Mouse (Mus musculus) MEL (cell line): Measurements from ENCODE around the gene Dnah6. TPM values are rescaled to one million over a fixed set of nuclear protein-coding genes. Genes with fewer than 3 reads are reported as not detected.

Experiments used
- DNase-seq: peaks from one replicate; pipeline ENCODE4 v3.0.0; 2011; ENCODE audit warnings: low read depth, low spot score
- H3K27ac ChIP-seq: 2 replicates; pipeline ENCODE4 v1.5.1; 2012; ENCODE audit warnings: low read depth, mild to moderate bottlenecking, control low read depth, low read length, moderate library complexity; ENCODE audit not compliant: control insufficient read depth
- H3K27me3 ChIP-seq, 2 experiments: fragments of 150-350 bp in 1 of 2; sonication (generic) in 1 of 2; 2 replicates each; pipeline ENCODE4 v1.6.1; 2012; ENCODE audit warnings: low read length in 2 of 2, mild to moderate bottlenecking in 2 of 2, improper control_type of control experiment in 1 of 2, moderate library complexity in 1 of 2; ENCODE audit not compliant: insufficient read depth in 2 of 2, control insufficient read depth in 1 of 2
- H3K36me3 ChIP-seq, 2 experiments: 2 replicates each; pipeline ENCODE4 v1.6.1; 2012 to 2014; ENCODE audit warnings: low read length in 2 of 2, improper control_type of control experiment in 1 of 2, inconsistent platforms in 1 of 2, mild to moderate bottlenecking in 1 of 2; ENCODE audit not compliant: insufficient read depth in 2 of 2, control insufficient read depth in 1 of 2
- H3K4me1 ChIP-seq, 2 experiments: fragments of 150-350 bp in 1 of 2; sonication (generic) in 1 of 2; 2 replicates each; pipeline ENCODE4 v1.6.1; 2012; ENCODE audit warnings: low read length in 2 of 2, improper control_type of control experiment in 1 of 2, mild to moderate bottlenecking in 1 of 2; ENCODE audit not compliant: insufficient read depth in 2 of 2, control insufficient read depth in 1 of 2
- H3K4me3 ChIP-seq, 2 experiments: fragments of 150-350 bp in 1 of 2; sonication (generic) in 1 of 2; 2 replicates each; pipeline ENCODE4 v1.5.1; 2012; ENCODE audit warnings: low read depth in 2 of 2, low read length in 2 of 2, mild to moderate bottlenecking in 2 of 2, moderate library complexity in 2 of 2, control low read depth in 1 of 2, improper control_type of control experiment in 1 of 2; ENCODE audit not compliant: control insufficient read depth in 1 of 2, insufficient read depth in 1 of 2
- H3K79me2 ChIP-seq: 2 replicates; pipeline ENCODE4 v1.6.1; 2012; ENCODE audit warnings: mild to moderate bottlenecking, low read length, moderate library complexity; ENCODE audit not compliant: control insufficient read depth, poor library complexity, insufficient read depth
- H3K9ac ChIP-seq: 2 replicates; pipeline ENCODE4 v1.6.1; 2012; ENCODE audit warnings: low read depth, mild to moderate bottlenecking, control low read depth, low read length, moderate library complexity; ENCODE audit not compliant: control insufficient read depth, poor library complexity, severe bottlenecking
- H3K9me3 ChIP-seq: fragments of 150-350 bp; sonication (generic); replicated peaks from 2 replicates; pipeline ENCODE4 v1.6.1; 2012; ENCODE audit warnings: mild to moderate bottlenecking, low read length, improper control_type of control experiment, moderate library complexity; ENCODE audit not compliant: insufficient read depth
- BHLHE40 ChIP-seq: IDR thresholded peaks from 2 replicates; pipeline ENCODE4 v1.6.1; 2012; ENCODE audit warnings: low read depth, mild to moderate bottlenecking, inconsistent platforms, low read length, improper control_type of control experiment, borderline replicate concordance
- ETS1 ChIP-seq: IDR thresholded peaks from 2 replicates; pipeline ENCODE4 v1.6.1; 2012; ENCODE audit warnings: low read depth, mild to moderate bottlenecking, inconsistent platforms, low read length, improper control_type of control experiment, moderate library complexity
- GATA1 ChIP-seq: IDR thresholded peaks from 2 replicates; pipeline ENCODE4 v1.6.1; 2011; ENCODE audit warnings: low read depth, low read length, improper control_type of control experiment
- JUND ChIP-seq: IDR thresholded peaks from 2 replicates; pipeline ENCODE4 v1.6.1; 2011; ENCODE audit warnings: low read depth, mild to moderate bottlenecking, improper control_type of control experiment, low read length
- KAT2A ChIP-seq: conservative IDR thresholded peaks from 2 replicates; pipeline ENCODE4 v1.6.1; 2012; ENCODE audit warnings: low read depth, low read length, improper control_type of control experiment, inconsistent platforms
- MAFK ChIP-seq: IDR thresholded peaks from 2 replicates; pipeline ENCODE4 v1.6.1; 2011; ENCODE audit warnings: low read depth, mild to moderate bottlenecking, low read length, improper control_type of control experiment, borderline replicate concordance
- MAX ChIP-seq: IDR thresholded peaks from 2 replicates; pipeline ENCODE4 v1.6.1; 2011; ENCODE audit warnings: low read length, improper control_type of control experiment
- MYC ChIP-seq: IDR thresholded peaks from 2 replicates; pipeline ENCODE4 v1.6.1; 2011; ENCODE audit warnings: low read depth, mild to moderate bottlenecking, low read length, improper control_type of control experiment, moderate library complexity
- NELFE ChIP-seq: IDR thresholded peaks from 2 replicates; pipeline ENCODE4 v1.6.1; 2011; ENCODE audit warnings: low read depth, low read length, improper control_type of control experiment
- POLR2A ChIP-seq, 2 experiments: IDR thresholded peaks; 2 replicates each; pipeline ENCODE4 v1.6.1; 2011 to 2012; ENCODE audit warnings: low read length in 2 of 2, mild to moderate bottlenecking in 2 of 2, control low read depth in 1 of 2, improper control_type of control experiment in 1 of 2, low read depth in 1 of 2, moderate library complexity in 1 of 2; ENCODE audit not compliant: control insufficient read depth in 1 of 2, insufficient read depth in 1 of 2, poor library complexity in 1 of 2
- POLR2AphosphoS5 ChIP-seq: IDR thresholded peaks from 2 replicates; pipeline ENCODE4 v1.6.1; 2012; ENCODE audit warnings: low read depth, borderline replicate concordance, mild to moderate bottlenecking, inconsistent platforms, low read length, moderate library complexity, mixed read lengths
- RCOR1 ChIP-seq: IDR thresholded peaks from 2 replicates; pipeline ENCODE4 v1.6.1; 2012; ENCODE audit warnings: low read depth, mild to moderate bottlenecking, inconsistent platforms, low read length, improper control_type of control experiment
- SMC3 ChIP-seq: IDR thresholded peaks from 2 replicates; pipeline ENCODE4 v1.6.1; 2011; ENCODE audit warnings: low read depth, low read length, improper control_type of control experiment
- TAL1 ChIP-seq: IDR thresholded peaks from 2 replicates; pipeline ENCODE4 v1.6.1; 2012; ENCODE audit warnings: mild to moderate bottlenecking, inconsistent platforms, low read length, moderate library complexity, mixed read lengths
- TBP ChIP-seq: IDR thresholded peaks from 2 replicates; pipeline ENCODE4 v1.8.0; 2011; ENCODE audit warnings: low read depth, low read length, improper control_type of control experiment
- TCF12 ChIP-seq: IDR thresholded peaks from 2 replicates; pipeline ENCODE4 v1.6.1; 2014; ENCODE audit warnings: low read depth, mild to moderate bottlenecking, inconsistent platforms, low read length, improper control_type of control experiment, moderate library complexity
- USF1 ChIP-seq: IDR thresholded peaks from 2 replicates; pipeline ENCODE4 v1.6.1; 2014; ENCODE audit warnings: low read depth, mild to moderate bottlenecking, inconsistent platforms, low read length, improper control_type of control experiment, moderate library complexity
- USF2 ChIP-seq, 2 experiments: IDR thresholded peaks; 2 replicates each; pipeline ENCODE4 v1.6.1; 2011 to 2012; ENCODE audit warnings: improper control_type of control experiment in 2 of 2, low read length in 2 of 2, borderline replicate concordance in 1 of 2, inconsistent platforms in 1 of 2, low read depth in 1 of 2, mild to moderate bottlenecking in 1 of 2; ENCODE audit not compliant: insufficient read depth in 1 of 2
- ZKSCAN1 ChIP-seq: IDR thresholded peaks from 2 replicates; pipeline ENCODE4 v1.6.1; 2012; ENCODE audit warnings: low read depth, mild to moderate bottlenecking, inconsistent platforms, low read length, improper control_type of control experiment, moderate library complexity
- ZMIZ1 ChIP-seq: IDR thresholded peaks from 2 replicates; pipeline ENCODE4 v1.6.1; 2012; ENCODE audit warnings: low read depth, mild to moderate bottlenecking, inconsistent platforms, low read length, improper control_type of control experiment, moderate library complexity
- polyA plus RNA-seq, 2 experiments: library from polyadenylated mRNA; stranded (reverse) in 1 of 2; unstranded in 1 of 2; fragments of >175 nt in 1 of 2; fragments of >200 nt in 1 of 2; gene quantifications; 2 replicates each; pipeline versions ENCODE4 v1.2.1 to v1.2.4; 2012; ENCODE audit warnings: low replicate concordance in 2 of 2, low read depth in 1 of 2; ENCODE audit not compliant: insufficient read length in 2 of 2, insufficient read depth in 1 of 2, missing spikeins in 1 of 2
- total RNA-seq: library from RNA; depleted of rRNA; stranded (reverse); fragments of 300-350 nt; gene quantifications from 2 replicates; pipeline ENCODE4 v1.2.3, GENCODE M21; 2012

The Dnah6 gene
- total and polyA plus RNA-seq, 3 experiments, result not detected

DNA sequence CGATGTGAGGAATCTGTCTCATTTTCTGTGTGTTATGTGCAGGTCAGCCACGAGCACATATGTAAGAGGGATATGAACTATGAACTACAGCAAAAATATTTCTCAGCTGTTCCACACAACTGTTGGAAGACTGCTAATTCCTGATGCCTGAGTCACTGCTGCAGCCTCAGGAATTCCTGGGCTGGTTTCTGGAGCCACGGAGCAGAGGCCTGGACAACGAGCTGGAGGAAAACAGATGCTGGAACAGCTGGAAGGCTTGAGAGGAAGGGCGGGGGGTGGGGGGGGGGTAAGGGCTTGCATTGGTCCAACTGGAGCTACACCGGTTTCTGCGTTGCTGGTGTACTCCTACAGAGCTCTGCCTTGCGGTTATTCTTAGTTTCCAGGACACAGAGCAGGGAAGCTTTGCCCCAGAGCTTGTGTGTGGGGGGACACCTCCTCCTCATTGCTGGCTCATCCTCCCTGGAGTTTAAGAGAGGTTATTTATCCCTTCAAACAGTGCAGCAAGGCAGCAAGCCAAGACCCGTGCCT lies 240.3 kb downstream of the Dnah6 start:
- H3K36me3 ChIP-seq, result no peaks in the 10 kb centered on the region
- no peak for TF ChIP-seq ZKSCAN1
- no peak for TF ChIP-seq MAFK
- TF ChIP-seq USF1, result no peak
- no peak for TF ChIP-seq TCF12
- no peak for TF ChIP-seq ZMIZ1
- TF ChIP-seq MAX, result no peak
- no peak for TF ChIP-seq POLR2A (IDR thresholded peaks at IDR 0.05; ENCODE audit: control insufficient read depth in 1 of 2, insufficient read depth in 1 of 2, low read depth in 1 of 2, low read length in 2 of 2, poor library complexity in 1 of 2)
- TF ChIP-seq NELFE, result no peak
- TF ChIP-seq TBP, result no peak
- no peak for TF ChIP-seq GATA1
- no peak for TF ChIP-seq MYC
- TF ChIP-seq SMC3, result no peak
- TF ChIP-seq USF2 (IDR thresholded peaks at IDR 0.05; ENCODE audit: borderline replicate concordance in 1 of 2, insufficient read depth in 1 of 2, low read depth in 1 of 2, low read length in 2 of 2), result no peak
- TF ChIP-seq BHLHE40, result no peak
- no peak for TF ChIP-seq POLR2AphosphoS5
- no peak for TF ChIP-seq RCOR1
- TF ChIP-seq JUND, result no peak
- no peak for TF ChIP-seq ETS1
- no peak for TF ChIP-seq TAL1
- H3K27me3 ChIP-seq, result peaks cover 0 to 2% of the 10 kb centered on the region in 2 experiments; a peak in 3 of 4 replicates
- no peak overlapping the region for H3K4me3 ChIP-seq
- no peak for DNase-seq
- no peaks in the 10 kb centered on the region for H3K9me3 ChIP-seq
- H3K79me2 ChIP-seq, result no peaks in the 10 kb centered on the region
- no peak overlapping the region for H3K9ac ChIP-seq
- no peak overlapping the region for H3K27ac ChIP-seq
- no peaks in the 10 kb centered on the region for H3K4me1 ChIP-seq

DNA sequence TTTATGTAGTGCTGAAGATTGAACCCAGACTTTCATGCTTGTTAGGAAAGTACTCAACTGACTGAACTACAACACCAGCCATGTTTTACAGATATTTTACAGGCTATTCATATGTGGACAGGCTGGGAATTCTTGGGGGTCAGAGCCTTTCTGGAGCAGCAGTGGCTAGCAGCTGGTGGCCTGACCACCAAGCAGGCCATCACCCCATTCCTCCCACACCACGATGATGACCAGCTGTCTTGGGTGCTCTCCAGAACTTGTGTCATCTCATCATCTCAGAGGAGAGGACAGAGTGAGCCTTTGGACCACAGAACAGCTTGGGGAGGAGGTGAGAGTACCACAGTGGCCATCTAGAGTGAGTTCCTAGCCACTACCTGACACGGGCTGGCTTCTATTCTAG lies 244.6 kb downstream of the Dnah6 start:
- Histone ChIP-seq H3K36me3 (no peaks in the 10 kb centered on the region), H3K27ac (no peak overlapping the region), H3K79me2 (no peaks in the 10 kb centered on the region), H3K9me3 (no peaks in the 10 kb centered on the region), H3K4me3 (no peak overlapping the region), H3K9ac (no peak overlapping the region), H3K4me1 (no peaks in the 10 kb centered on the region), H3K27me3 (no peaks in the 10 kb centered on the region; a peak in 2 of 4 replicates)
- TF ChIP-seq JUND (no peak), KAT2A (no peak)
- DNase-seq, result no peak
